Mouse (Mus musculus): ENCODE measurements at regions not wholly inside any gene's neighbourhood (a gene's known extent, or its start where the extent isn't known, plus 50 kb on each side); places are given as distances from the start of the nearest gene placed in this dataset.

DNA sequence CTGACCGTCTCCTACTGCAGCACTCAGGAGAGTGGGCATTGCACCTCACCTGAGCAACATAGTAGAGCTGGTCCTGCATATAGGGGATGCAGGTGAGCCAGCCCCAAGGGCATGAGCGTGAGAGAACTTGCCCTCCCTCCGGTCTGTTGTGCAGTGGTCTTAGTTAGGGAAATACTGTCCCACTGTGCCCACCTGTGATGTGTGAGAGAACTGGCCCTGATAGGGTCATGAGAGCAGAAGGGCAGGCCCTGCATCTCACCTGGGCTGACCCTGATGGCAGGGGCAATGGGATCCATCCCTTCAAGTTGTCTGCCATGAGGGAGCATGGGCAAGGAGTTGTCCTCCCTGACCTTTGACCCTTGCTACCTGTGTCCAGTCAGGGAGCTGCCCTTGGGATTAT lies 305.3 kb downstream of the Rapgef2 start:
- TF ChIP-seq CTCF (IDR thresholded peaks at IDR 0.05; ENCODE audit: low read depth): no peak
- TF ChIP-seq EP300 (IDR thresholded peaks at IDR 0.05; ENCODE audit: low read depth): no peak
